Mouse (Mus musculus) embryo, embryonic 10 days (tissue): ENCODE results near the gene Hes6.

Source experiments
- DNase-seq: peaks from one replicate; pipeline ENCODE4 v3.0.0-alpha.2; 2015; ENCODE audit warnings: low spot score

Gene Hes6

GRCm38 (mm10) chr1:91405406-91406169 is 8.2 kb downstream of the Hes6 start:
- no peak for DNase-seq

- DNase-seq, result no peak
Measured at GRCm38 (mm10) chr1:91404976-91405375, 8.9 kb downstream of the Hes6 start.

DNA sequence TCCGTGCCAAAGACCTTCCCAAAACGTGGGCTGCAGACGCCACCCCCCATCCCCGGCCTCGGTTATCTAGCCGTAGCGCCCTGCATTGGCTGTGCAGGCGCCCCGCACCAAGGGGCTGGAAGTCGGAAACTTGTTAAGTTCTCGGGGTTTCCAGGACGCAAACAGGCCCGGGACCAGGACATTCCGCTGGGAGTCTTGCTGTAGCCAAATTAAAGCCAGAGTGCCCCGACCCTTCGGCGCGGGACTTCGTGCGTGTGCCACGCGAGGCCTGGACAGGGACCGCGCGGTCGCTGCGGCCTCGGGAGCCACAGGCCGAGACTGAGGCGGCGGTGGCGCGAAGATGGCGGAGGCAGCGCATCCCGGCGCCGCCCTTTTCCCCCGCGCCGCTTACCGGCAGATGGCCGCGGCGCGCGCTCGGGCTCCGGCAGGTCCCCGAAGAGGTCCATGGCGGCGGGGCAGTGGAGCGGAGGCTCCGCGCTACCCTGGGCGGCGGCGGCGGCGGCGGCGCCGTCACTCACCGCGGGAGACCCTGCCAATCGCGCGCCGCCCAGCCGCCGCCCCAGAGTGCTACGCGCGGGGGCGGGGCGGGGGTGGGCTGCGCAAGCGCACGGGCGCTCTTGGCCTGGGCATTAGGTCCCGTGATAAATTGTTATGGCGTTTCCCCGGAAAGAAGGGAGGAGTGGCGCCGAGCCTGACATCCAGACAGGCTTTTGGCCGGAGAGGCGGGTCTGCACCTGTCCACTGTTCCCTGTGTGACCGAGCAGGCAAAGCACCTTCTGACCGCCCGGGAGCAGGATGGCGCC is 15.4 kb downstream of the Hes6 start, which contains the start of gene Ilkap:
Ilkap (minus strand) TSS at position 556 of the 803 bp plus-strand sequence.
- DNase-seq, result peak; percentile 87

DNA sequence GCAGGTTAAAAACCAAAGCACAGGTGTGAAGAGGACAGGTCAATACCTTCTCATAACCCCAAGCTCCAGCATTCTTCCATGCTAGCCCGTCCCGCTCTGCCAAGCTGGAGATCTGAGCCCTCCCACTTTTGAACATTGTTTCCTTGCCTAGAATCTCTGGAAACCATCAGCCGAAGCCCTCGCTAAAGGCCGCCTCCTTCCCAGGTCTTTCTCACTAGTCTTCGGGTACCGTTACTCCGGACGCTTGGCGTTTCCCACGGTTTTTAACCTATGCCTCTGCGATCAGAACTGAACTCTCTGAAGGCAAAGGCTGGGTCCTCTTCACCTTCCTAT is 15.9 kb downstream of the Hes6 start:
- peak; percentile 18 for DNase-seq

- no peak for DNase-seq
Measured at GRCm38 (mm10) chr1:91390369-91390768, 23.5 kb downstream of the Hes6 start.

DNA sequence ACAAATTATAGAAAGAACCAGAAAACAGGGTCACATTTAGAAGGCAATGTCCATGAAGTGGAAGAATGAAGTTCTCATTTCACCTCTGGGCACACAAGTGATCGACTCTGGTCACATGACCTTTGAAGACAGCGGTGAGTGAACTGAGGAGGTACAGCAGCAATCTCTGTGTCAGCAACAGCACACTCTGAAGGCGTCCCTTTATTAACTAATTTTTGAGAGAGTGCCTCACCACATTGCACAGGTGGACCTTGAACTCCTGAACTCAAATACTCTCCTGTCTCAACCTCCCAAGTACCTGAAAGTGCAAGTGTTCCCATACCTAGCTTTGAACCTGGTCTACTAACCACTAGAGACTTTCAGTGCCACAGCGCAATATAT is 32.8 kb downstream of the Hes6 start:
- no peak for DNase-seq

GRCm38 (mm10) chr1:91380453-91381090 is 33.3 kb downstream of the Hes6 start:
- DNase-seq, result peak; percentile 93

DNA sequence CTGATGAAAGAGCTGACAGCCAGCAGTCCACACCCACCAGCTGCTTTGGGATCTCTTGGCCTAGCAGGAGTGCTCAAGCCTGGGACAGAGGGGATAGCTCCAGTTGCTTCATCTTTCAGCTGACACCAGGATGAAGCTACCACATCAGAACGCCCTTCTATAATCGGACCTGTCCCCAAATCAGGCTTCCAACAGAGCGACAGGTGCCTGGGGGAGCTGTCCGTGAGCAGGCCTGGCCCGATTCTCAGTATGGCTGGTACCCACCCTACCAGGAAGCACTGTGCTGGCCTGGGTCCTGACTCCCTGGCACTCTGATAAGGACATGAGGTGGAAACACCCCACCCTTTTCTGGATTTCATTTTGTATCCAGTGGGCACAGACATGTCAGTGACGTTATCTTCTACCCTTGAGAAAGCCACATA is 40.4 kb downstream of the Hes6 start:
- DNase-seq, result no peak

DNA sequence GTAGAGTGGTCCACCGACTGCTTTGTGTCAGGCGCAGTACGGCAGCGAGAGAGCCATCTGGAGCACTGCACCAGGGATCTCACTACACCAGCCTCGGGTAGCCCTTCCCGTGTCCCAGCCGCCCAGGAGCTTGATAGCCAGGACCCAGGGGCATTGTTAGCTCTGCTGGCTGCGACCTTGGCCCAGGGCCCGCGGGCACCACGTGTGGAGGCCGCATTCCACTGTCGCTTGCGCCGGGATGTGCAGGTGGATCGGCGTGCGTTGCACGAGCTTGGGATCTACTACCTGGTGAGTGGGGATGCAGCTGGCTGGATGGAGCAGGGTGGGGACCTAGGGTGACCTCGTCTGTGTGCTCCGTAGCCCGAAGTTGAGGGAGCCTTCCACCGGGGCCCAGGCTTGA is 43.8 kb downstream of the Hes6 start:
- no peak for DNase-seq

GRCm38 (mm10) chr1:91369408-91369807 is 44.4 kb downstream of the Hes6 start:
- DNase-seq, result no peak

DNA sequence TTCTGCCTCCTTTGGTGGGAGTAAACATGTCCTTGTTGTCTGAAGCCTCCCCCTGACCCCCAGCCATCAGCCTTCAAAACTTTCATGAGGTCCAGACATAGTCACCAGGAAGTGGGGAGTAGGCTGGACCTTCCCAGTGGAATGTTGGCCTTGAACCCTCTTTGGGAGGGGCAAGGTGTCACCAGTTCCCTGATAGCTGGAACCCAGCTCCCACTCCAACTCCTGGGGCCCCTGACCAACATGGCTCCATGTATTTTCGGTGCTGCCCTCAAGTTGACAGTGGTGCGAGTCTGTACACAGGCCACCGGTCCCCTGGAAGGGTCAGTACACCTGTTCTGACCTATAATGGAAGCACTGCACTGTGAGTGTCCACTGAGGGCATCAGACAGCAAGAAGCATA is 46.5 kb downstream of the Hes6 start:
- no peak for DNase-seq

GRCm38 (mm10) chr1:91366215-91367108 is 47.4 kb downstream of the Hes6 start, which contains the start of gene Erfe:
Gene Erfe (plus strand): TSS chr1:91366430.
- DNase-seq, result peak; percentile 89

DNA sequence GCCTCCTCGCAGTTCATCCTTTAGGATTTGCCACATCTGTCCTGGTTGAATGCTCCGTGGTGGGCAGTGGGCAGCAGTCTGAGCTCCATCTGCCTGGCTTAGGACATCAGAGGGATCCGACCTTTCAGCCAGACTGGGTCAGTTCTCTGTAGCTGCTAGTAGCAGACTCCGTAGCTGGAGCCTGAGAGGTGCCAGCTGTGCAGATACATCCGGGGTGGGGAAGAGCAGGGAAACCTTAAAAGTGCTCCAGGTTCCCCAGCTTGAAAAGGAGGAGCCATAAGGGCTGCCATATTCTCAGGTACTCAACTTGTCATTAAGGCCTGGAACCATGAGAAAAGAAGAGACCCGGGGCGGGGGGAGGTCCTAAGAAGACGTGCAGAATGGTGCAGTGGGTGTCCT is 48.0 kb downstream of the Hes6 start:
- no peak for DNase-seq

DNA sequence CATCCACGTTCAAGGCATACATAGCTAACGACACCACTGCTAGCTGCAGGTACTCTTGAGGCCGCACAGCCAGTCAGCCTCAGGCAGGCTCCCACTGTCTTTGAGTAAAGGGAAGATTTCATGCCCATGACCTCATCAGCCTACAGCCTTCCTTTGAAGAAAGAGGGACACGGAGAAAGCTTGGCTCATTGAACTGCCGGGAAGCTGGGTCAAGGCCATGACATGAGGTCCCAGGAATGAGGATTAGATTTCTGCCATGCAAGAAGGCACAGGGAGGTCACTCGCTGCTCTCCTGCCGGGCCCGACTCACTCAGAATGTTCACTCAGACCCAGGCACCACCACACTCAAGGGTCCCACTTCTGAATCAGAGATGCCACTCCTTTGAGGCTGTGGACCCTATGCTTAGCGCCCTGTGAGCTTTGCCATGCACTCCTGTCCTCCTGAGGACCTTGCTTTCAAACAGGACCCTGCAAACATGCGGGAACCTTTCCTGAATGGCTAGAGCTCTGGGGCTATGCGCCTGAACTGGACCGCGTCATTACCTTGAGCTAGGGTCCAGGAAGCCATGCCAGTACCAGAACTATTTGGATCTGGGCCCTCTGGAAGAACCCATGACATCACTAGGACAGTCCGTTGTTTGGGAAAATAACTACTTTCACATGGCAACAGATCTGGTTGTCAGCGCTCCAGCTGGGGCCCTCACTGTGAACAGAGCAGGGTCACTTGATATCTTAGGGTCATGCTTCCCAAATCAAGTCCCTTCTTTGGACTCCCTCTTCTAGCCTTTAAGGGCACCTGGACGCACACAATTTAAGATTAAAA is 48.8 kb downstream of the Hes6 start:
- no peak for DNase-seq

DNA sequence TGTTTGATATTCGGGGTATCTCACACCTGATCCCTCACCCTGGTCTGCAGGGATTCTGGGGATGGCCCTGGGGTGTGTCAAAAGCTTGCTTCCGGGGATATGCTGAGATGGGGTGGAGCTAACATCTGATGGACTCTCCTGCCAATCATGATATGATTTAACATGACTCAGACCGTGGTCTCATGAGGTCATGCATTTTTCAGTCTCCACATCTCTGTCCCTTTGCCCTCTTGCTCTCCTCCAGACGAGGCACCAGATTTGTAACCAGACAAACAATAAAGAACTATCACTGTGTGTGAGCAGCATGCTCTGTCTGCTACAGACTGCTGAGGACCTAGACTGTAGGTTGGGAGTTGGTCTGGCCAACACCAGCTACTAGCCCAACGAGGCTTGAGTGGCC is 51.7 kb downstream of the Hes6 start:
- no peak for DNase-seq
